Mouse (Mus musculus): ENCODE results near the gene Snn. TPM values are rescaled to one million over a fixed set of nuclear protein-coding genes. Genes with fewer than 3 reads are reported as not detected.
A peak's percentile ranks its signal among the peaks of the same experiment; 100 is the strongest.

The Snn gene
- total and polyA plus RNA-seq, 3 experiments, result 34.0 to 93.8 (median 53.1) TPM

GRCm38 (mm10) chr16:11034193-11034803, 26.4 kb upstream of the Snn start:
- Histone ChIP-seq H3K79me2 (replicated peaks; ENCODE audit: control insufficient read depth, extremely low read depth, insufficient read depth, poor library complexity, severe bottlenecking) (no peaks in the 10 kb centered on the region), H3K27ac (ENCODE audit: insufficient read depth, low read depth) (no peak overlapping the region), H3K9ac (ENCODE audit: insufficient read depth, low read depth) (peak overlapping the region; percentile 47), H3K4me1 (ENCODE audit: control insufficient read depth in 1 of 2, insufficient read depth in 2 of 2) (peaks cover 8 to 38% of the 10 kb centered on the region in 2 experiments), H3K4me3 (replicated peaks in 1 of 3; ENCODE audit: low read depth in 2 of 3, low read length in 2 of 3, poor library complexity in 1 of 3) (peak overlapping the region in 2 of 3 experiments; percentile 52 to 67), H3K36me3 (replicated peaks in 1 of 2; ENCODE audit: control insufficient read depth in 1 of 2, insufficient read depth in 1 of 2, low read length in 1 of 2) (peaks cover 0 to 33% of the 10 kb centered on the region in 2 experiments), H3K4me2 (ENCODE audit: insufficient read depth, low read depth, poor library complexity, severe bottlenecking) (peak overlapping the region; percentile 92), H3K27me3 (replicated peaks) (no peaks in the 10 kb centered on the region), H3K9me3 (replicated peaks; ENCODE audit: low read length) (no peaks in the 10 kb centered on the region)
- in situ Hi-C loops (cut with MboI; ENCODE audit: low pct_ligation_motif_present, low pct_unique_long_range_greater_than_20kb, low sequenced_read_pairs), result loop anchor here (5.0 kb wide), 1 partner anchor 152 kb away; no protein-coding TSS in a partner anchor
- DNase-seq (ENCODE audit: extremely low read depth), result peak; percentile 95
- TF ChIP-seq CHD1 (IDR thresholded peaks at IDR 0.05; ENCODE audit: low read depth, low read length) (no peak), RAD21 (IDR thresholded peaks at IDR 0.05; ENCODE audit: low read depth, low read length) (peak; percentile 100), E2F4 (IDR thresholded peaks at IDR 0.05; ENCODE audit: insufficient replicate concordance, low read depth, low read length) (no peak), SMC3 (IDR thresholded peaks at IDR 0.05; ENCODE audit: low read depth, low read length) (peak; percentile 100), SIN3A (IDR thresholded peaks at IDR 0.05; ENCODE audit: low read length) (0 out of 2 replicates have a peak, but pooled peaks have one; percentile 33), JUND (conservative IDR thresholded peaks at IDR 0.05; ENCODE audit: low read depth, low read length) (peak; percentile 51), CTCF (conservative IDR thresholded peaks at IDR 0.05 in 1 of 2, IDR thresholded peaks at IDR 0.05 in 1 of 2; ENCODE audit: low read depth in 2 of 2, low read length in 2 of 2) (peak; percentile 94 to 100), MAZ (IDR thresholded peaks at IDR 0.05; ENCODE audit: low read depth, low read length) (no peak), MXI1 (IDR thresholded peaks at IDR 0.05; ENCODE audit: low read depth, low read length) (no peak), BHLHE40 (IDR thresholded peaks at IDR 0.05; ENCODE audit: low read depth, low read length) (peak; percentile 48; the same call in 1 of the 2 replicates), POLR2AphosphoS2 (IDR thresholded peaks at IDR 0.05; ENCODE audit: low read depth, low read length) (no peak), POLR2A (IDR thresholded peaks at IDR 0.05; ENCODE audit: low read depth, low read length) (no peak), MYC (IDR thresholded peaks at IDR 0.05; ENCODE audit: low read depth, low read length) (0 out of 2 replicates have a peak, but pooled peaks have one; percentile 71), MAFK (IDR thresholded peaks at IDR 0.05; ENCODE audit: insufficient replicate concordance, low read length) (0 out of 2 replicates have a peak, but pooled peaks have one; percentile 48), MAX (IDR thresholded peaks at IDR 0.05; ENCODE audit: low read length) (no peak), TBP (conservative IDR thresholded peaks at IDR 0.05; ENCODE audit: low read depth, low read length) (no peak), CHD2 (IDR thresholded peaks at IDR 0.05; ENCODE audit: low read length) (no peak), EP300 (IDR thresholded peaks at IDR 0.05; ENCODE audit: low read length) (0 out of 2 replicates have a peak, but pooled peaks have one; percentile 8), RCOR1 (conservative IDR thresholded peaks at IDR 0.05; ENCODE audit: low read depth, low read length) (peak; percentile 60), NELFE (IDR thresholded peaks at IDR 0.05; ENCODE audit: low read depth, low read length) (peak; percentile 96; the same call in 1 of the 2 replicates), ZKSCAN1 (IDR thresholded peaks at IDR 0.05; ENCODE audit: borderline replicate concordance, low read depth, low read length) (no peak), UBTF (IDR thresholded peaks at IDR 0.05; ENCODE audit: low read depth, low read length) (no peak), USF1 (IDR thresholded peaks at IDR 0.05; ENCODE audit: low read depth, low read length) (no peak), PAX5 (IDR thresholded peaks at IDR 0.05; ENCODE audit: low read length) (no peak), USF2 (conservative IDR thresholded peaks at IDR 0.05; ENCODE audit: low read depth, low read length) (no peak), GABPA (IDR thresholded peaks at IDR 0.05; ENCODE audit: insufficient replicate concordance, low read depth, low read length) (no peak), KAT2A (IDR thresholded peaks at IDR 0.05; ENCODE audit: insufficient replicate concordance, low read length) (no peak), ETS1 (conservative IDR thresholded peaks at IDR 0.05; ENCODE audit: low read depth, low read length) (no peak), ELF1 (IDR thresholded peaks at IDR 0.05; ENCODE audit: low read depth, low read length) (peak; percentile 56), HCFC1 (IDR thresholded peaks at IDR 0.05; ENCODE audit: low read depth, low read length) (peak; percentile 33; the same call in 1 of the 2 replicates), MEF2A (IDR thresholded peaks at IDR 0.05; ENCODE audit: borderline replicate concordance, low read depth, low read length) (peak; percentile 55; the same call in 1 of the 2 replicates), ZC3H11A (IDR thresholded peaks at IDR 0.05; ENCODE audit: low read depth, low read length) (peak; percentile 100), NRF1 (IDR thresholded peaks at IDR 0.05; ENCODE audit: low read depth, low read length) (0 out of 2 replicates have a peak, but pooled peaks have one; percentile 31), TCF12 (IDR thresholded peaks at IDR 0.05; ENCODE audit: low read depth, low read length) (peak; percentile 56), ZMIZ1 (IDR thresholded peaks at IDR 0.05; ENCODE audit: low read depth, low read length) (no peak), IRF4 (IDR thresholded peaks at IDR 0.05; ENCODE audit: low read depth, low read length) (peak; percentile 72), JUN (IDR thresholded peaks at IDR 0.05; ENCODE audit: insufficient read depth, low read depth, low read length) (no peak), ZNF384 (IDR thresholded peaks at IDR 0.05; ENCODE audit: low read depth, low read length) (peak; percentile 55; the same call in 1 of the 2 replicates)
- dilution Hi-C loops (cut with MboI; ENCODE audit: extremely low pct_ligation_motif_present, extremely low pct_unique_long_range_greater_than_20kb, low sequenced_read_pairs), result no loop called here

Measured in CH12.LX (cell line).